Mouse (Mus musculus) adrenal gland, postnatal 25 days (tissue): ENCODE data around the gene Sprr2i. TPM values are rescaled to one million over a fixed set of nuclear protein-coding genes. Genes with fewer than 3 reads are reported as not detected.

ENCODE experiments used
- DNase-seq: peaks from one replicate; pipeline ENCODE4 v3.0.0; 2021; ENCODE audit warnings: mixed read lengths
- long read RNA-seq: library from polyadenylated mRNA; stranded (forward); transcript quantifications from one replicate; pipeline ENCODE4 v2.0.0, GENCODE M21; 2021
- total RNA-seq: library from RNA; stranded (reverse); gene quantifications from 2 replicates; pipeline ENCODE4 v1.2.3, GENCODE M21; 2021

The Sprr2i gene
- not detected in 2 replicates for total RNA-seq
- long read RNA-seq, result 0 reads

GRCm38 (mm10) chr3:92407691-92408090 lies at the start of gene Sprr2i:
Sprr2i (plus strand) TSS chr3:92407991.
- DNase-seq, result no peak

- DNase-seq, result no peak
Measured at GRCm38 (mm10) chr3:92361619-92362018, 46.2 kb upstream of the Sprr2i start.

GRCm38 (mm10) chr3:92364887-92365286 lies 42.9 kb upstream of the Sprr2i start, which contains the start of gene Sprr2f:
Sprr2f (plus strand) TSS chr3:92365187.
- DNase-seq, result no peak

- DNase-seq, result no peak
Measured at GRCm38 (mm10) chr3:92373613-92374012, 34.2 kb upstream of the Sprr2i start.

GRCm38 (mm10) chr3:92385385-92385784 lies 22.4 kb upstream of the Sprr2i start, which contains the start of gene Sprr2h:
Sprr2h (plus strand) TSS chr3:92385685.
- no peak for DNase-seq

- DNase-seq, result no peak
Measured at GRCm38 (mm10) chr3:92394301-92394700, 13.5 kb upstream of the Sprr2i start.

- DNase-seq, result no peak
Measured at GRCm38 (mm10) chr3:92417782-92418181, 10.0 kb downstream of the Sprr2i start, which contains the start of gene Sprr2j-ps. Sprr2j-ps (plus strand) TSS chr3:92418082.

- DNase-seq, result no peak
Measured at GRCm38 (mm10) chr3:92429323-92429722, 21.5 kb downstream of the Sprr2i start, which contains the start of gene Gm9774. Gm9774 (minus strand) TSS chr3:92429423.

- DNase-seq, result no peak
Measured at GRCm38 (mm10) chr3:92432282-92432681, 24.5 kb downstream of the Sprr2i start, which contains the start of gene Sprr2k. Sprr2k (plus strand) TSS chr3:92432582.

GRCm38 (mm10) chr3:92438689-92439088 lies 30.9 kb downstream of the Sprr2i start, which contains the start of gene Sprr1b:
Sprr1b (minus strand) TSS chr3:92438789.
- DNase-seq, result no peak

- no peak for DNase-seq
Measured at GRCm38 (mm10) chr3:92440177-92440576, 32.4 kb downstream of the Sprr2i start.

GRCm38 (mm10) chr3:92455151-92455550 lies 47.4 kb downstream of the Sprr2i start:
- no peak for DNase-seq

- no peak for DNase-seq
Measured at GRCm38 (mm10) chr3:92458620-92459019, 50.8 kb downstream of the Sprr2i start, which contains the start of gene Sprr3. Sprr3 (minus strand) TSS chr3:92458720.

Other genes starting within 250 kb of the Sprr2i start
- not detected in 2 replicates for gene Sprr2a1, start 192.2 kb upstream of the Sprr2i start, total RNA-seq
- gene Sprr2a2, start 192.1 kb upstream of the Sprr2i start, total RNA-seq, result not detected in 2 replicates
- not detected in 2 replicates for gene Sprr2a3, start 122.6 kb upstream of the Sprr2i start, total RNA-seq
- not detected in 2 replicates for gene Sprr2b, start 91.4 kb upstream of the Sprr2i start, total RNA-seq
- gene Sprr2d, start 68.9 kb upstream of the Sprr2i start, total RNA-seq, result not detected in 2 replicates
- not detected in 2 replicates for gene Sprr2e, start 55.8 kb upstream of the Sprr2i start, total RNA-seq
- not detected in 2 replicates for gene Sprr2f, start 42.8 kb upstream of the Sprr2i start, total RNA-seq
- not detected in 2 replicates for gene Sprr2h, start 22.3 kb upstream of the Sprr2i start, total RNA-seq
- not detected in 2 replicates for gene Sprr2j-ps, start 10.1 kb downstream of the Sprr2i start, total RNA-seq
- 4.2 and 25.6 TPM in 2 replicates for gene Gm9774, start 21.4 kb downstream of the Sprr2i start, total RNA-seq
- gene Sprr2k, start 24.6 kb downstream of the Sprr2i start, total RNA-seq, result not detected in 2 replicates
- gene Sprr1b, start 30.8 kb downstream of the Sprr2i start, total RNA-seq, result not detected in 2 replicates
- gene Sprr3, start 50.7 kb downstream of the Sprr2i start, total RNA-seq, result not detected in 2 replicates
- gene Sprr1a, start 77.9 kb downstream of the Sprr2i start, total RNA-seq, result not detected in 2 replicates
- gene Sprr4, start 92.5 kb downstream of the Sprr2i start, total RNA-seq, result not detected in 2 replicates
- gene 2310046K23Rik, start 126.5 kb downstream of the Sprr2i start, total RNA-seq, result not detected in 2 replicates
- gene Ivl, start 165.7 kb downstream of the Sprr2i start, total RNA-seq, result not detected in 2 replicates
- not detected in 2 replicates for gene Smcp, start 181.0 kb downstream of the Sprr2i start, total RNA-seq
- not detected in 2 replicates for gene 2210017I01Rik, start 199.5 kb downstream of the Sprr2i start, total RNA-seq
- not detected in 2 replicates for gene Lce6a, start 213.7 kb downstream of the Sprr2i start, total RNA-seq
- gene Lce1a1, start 240.3 kb downstream of the Sprr2i start, total RNA-seq, result not detected in 2 replicates
- not detected in 2 replicates for gene Lce1b, start 248.9 kb downstream of the Sprr2i start, total RNA-seq